Mouse (Mus musculus): ENCODE results near the gene Chst5. TPM values are rescaled to one million over a fixed set of nuclear protein-coding genes. Genes with fewer than 3 reads are reported as not detected.
"Not testable (repeated sequence)": the region's sequence is repeated elsewhere in the genome, so short reads cannot be mapped to it uniquely, and the experiment has no call there.

Gene Chst5
- polyA plus RNA-seq, 1 experiment, result 1.2 TPM

DNA sequence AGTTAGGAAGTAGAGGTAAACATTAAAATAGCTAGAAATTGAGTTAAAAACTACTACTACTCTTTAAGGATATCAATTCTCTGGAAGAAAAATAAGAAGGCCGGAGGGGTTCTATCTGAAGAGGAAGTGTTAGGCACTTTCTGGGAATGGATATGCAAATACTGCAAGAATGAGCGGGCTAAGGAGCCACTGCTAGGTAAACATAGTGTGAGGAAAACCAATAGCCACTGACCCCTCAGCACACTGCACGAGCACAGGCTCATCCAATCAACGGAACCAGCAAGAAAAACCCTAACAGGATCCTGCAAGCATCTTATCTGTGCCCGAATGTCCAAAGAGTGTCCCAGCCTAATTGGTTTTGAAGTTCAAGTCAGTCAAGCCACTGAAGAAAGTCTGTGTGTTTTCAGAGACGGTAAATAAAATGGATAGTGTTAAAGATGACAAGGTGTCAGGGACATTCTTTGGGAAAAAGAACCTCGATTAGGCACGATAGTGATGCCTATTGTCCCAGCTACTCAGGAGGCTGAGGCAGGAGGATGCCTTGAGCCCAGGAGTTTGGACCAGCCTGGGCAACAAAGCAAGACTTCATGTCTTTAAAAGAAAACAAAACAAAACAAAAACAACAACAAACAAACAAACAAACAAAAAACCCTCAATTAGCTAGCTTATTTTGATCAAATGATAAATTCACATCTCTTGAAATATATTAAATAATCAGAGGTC, 45.0 kb downstream of the Chst5 start:
- Histone ChIP-seq H3K4me1 (ENCODE audit: control insufficient read depth, insufficient read depth, low read length) (no peaks in the 10 kb centered on the region), H3K4me3 (ENCODE audit: insufficient read depth, low read length) (no peak overlapping the region), H3K27ac (ENCODE audit: insufficient read depth, low read length) (no peak overlapping the region)
- TF ChIP-seq POLR2A (IDR thresholded peaks at IDR 0.05; ENCODE audit: extremely low read depth, insufficient read depth, low read length) (no peak), CTCF (IDR thresholded peaks at IDR 0.05; ENCODE audit: extremely low read depth, insufficient read depth, low read length) (no peak)

DNA sequence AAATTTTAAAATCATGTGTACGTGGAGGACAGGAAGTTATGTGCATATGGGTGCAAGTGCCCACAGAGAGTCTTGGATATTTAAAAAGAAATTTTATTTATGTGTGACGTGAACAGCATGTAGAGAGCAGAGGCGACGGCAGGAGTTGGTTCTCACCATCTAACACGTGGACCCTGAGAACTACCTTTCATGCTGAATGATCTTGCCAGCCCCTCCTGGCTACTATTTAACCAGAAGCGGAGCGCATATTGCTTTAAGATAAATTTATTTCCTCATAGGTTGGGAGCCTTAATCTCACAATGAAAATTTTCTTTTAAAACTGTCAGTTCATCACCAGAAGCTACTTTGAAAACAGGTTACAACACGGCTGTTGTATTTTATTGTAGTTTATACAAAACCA, 45.6 kb downstream of the Chst5 start:
- H3K4me3 ChIP-seq (ENCODE audit: insufficient read depth, low read length), result no peak overlapping the region
- no peaks in the 10 kb centered on the region for H3K4me1 ChIP-seq (ENCODE audit: control insufficient read depth, insufficient read depth, low read length)
- H3K27ac ChIP-seq (ENCODE audit: insufficient read depth, low read length), result no peak overlapping the region
- TF ChIP-seq CTCF (IDR thresholded peaks at IDR 0.05; ENCODE audit: extremely low read depth, insufficient read depth, low read length) (no peak), POLR2A (IDR thresholded peaks at IDR 0.05; ENCODE audit: extremely low read depth, insufficient read depth, low read length) (no peak)

DNA sequence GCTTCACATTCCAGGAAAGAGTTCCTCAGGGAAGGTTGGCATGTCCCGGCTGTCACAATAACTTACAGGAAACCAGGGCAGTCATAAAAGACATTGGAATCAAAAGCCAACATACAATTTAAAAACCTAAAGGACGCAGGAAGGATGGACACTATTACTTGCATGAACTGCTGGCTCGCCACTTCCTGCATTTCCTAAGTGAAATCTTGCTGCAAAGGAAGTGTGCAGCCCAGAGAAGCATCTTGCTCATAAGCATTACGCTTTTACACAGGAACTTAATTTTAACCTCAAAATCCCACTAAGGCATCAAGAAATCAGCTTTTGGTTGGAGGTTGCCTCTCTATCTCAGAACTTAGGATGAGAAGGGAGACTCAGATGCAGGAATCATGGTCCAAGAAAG, 47.0 kb downstream of the Chst5 start:
- TF ChIP-seq CTCF (IDR thresholded peaks at IDR 0.05; ENCODE audit: extremely low read depth, insufficient read depth, low read length), result no peak
- TF ChIP-seq POLR2A (IDR thresholded peaks at IDR 0.05; ENCODE audit: extremely low read depth, insufficient read depth, low read length), result no peak
- Histone ChIP-seq H3K27ac (ENCODE audit: insufficient read depth, low read length) (no peak overlapping the region), H3K4me1 (ENCODE audit: control insufficient read depth, insufficient read depth, low read length) (no peaks in the 10 kb centered on the region), H3K4me3 (ENCODE audit: insufficient read depth, low read length) (no peak overlapping the region)

DNA sequence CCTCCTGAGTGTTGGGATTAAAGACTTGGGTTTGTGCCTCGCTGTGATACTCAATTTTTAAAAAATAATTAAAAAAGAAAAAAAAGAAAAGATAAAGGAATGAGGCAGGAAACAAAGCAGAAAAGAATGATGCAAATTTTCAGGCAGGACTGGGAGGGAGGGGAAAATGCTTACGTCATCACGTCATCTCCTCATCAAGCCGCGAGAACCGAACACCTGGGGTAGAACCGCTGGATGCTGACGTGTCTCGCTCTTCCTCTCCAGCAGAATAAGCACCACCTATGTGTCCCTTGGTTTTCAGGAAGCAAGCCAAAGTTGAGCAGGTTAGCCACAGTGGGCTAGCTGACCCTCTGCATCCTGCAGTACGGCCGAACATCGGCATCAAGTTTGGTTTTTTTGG, 54.3 kb downstream of the Chst5 start:
- TF ChIP-seq POLR2A (IDR thresholded peaks at IDR 0.05; ENCODE audit: extremely low read depth, insufficient read depth, low read length), result no peak
- no peak for TF ChIP-seq CTCF (IDR thresholded peaks at IDR 0.05; ENCODE audit: extremely low read depth, insufficient read depth, low read length)
- H3K4me1 ChIP-seq (ENCODE audit: control insufficient read depth, insufficient read depth, low read length), result peaks cover 2% of the 10 kb centered on the region; the same call in 1 of the 2 replicates
- no peak overlapping the region for H3K4me3 ChIP-seq (ENCODE audit: insufficient read depth, low read length)
- H3K27ac ChIP-seq (ENCODE audit: insufficient read depth, low read length), result no peak overlapping the region

DNA sequence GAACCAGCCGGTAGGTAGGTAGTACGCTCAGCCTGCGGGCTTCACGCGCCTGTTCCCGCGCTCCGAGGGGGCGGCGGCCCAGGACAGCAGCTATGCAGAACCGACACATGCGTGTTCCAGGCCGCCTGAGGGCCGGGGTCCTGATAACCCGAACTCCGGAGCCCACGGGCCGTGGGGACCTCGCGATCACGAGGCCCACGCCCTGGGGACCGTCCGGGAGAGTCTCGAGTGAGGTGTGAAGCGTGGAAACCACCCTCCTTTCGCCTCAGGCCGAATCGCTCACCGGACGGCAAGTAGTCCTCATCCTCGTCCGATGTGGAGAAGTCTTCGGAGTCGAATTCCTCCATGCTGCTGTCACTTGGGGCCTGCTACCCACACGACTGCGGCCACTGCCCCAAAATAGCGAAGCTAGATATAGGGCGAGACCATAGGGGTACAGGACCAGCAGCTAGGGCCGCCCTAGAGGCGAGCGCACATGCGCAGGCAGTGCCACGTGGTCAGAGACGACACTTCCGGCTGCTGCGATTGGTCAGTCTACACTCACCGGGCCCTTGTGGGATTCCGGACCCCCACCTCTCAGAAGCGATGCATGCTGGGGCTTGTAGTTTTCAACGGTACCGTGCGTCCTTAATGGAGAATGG, 56.3 kb downstream of the Chst5 start, which contains the start of gene Cfdp1:
TSS of gene Cfdp1 (minus strand) at position 431 of the 641 bp plus-strand sequence.
- H3K4me1 ChIP-seq (ENCODE audit: control insufficient read depth, insufficient read depth, low read length), result peaks cover 2% of the 10 kb centered on the region; the same call in 1 of the 2 replicates
- H3K27ac ChIP-seq (ENCODE audit: insufficient read depth, low read length), result no peak within 1 kb of the TSS
- TF ChIP-seq POLR2A (IDR thresholded peaks at IDR 0.05; ENCODE audit: extremely low read depth, insufficient read depth, low read length) (peak; percentile 97), CTCF (IDR thresholded peaks at IDR 0.05; ENCODE audit: extremely low read depth, insufficient read depth, low read length) (no peak)
- H3K4me3 ChIP-seq (ENCODE audit: insufficient read depth, low read length), result peak within 1 kb of the TSS; percentile 55

DNA sequence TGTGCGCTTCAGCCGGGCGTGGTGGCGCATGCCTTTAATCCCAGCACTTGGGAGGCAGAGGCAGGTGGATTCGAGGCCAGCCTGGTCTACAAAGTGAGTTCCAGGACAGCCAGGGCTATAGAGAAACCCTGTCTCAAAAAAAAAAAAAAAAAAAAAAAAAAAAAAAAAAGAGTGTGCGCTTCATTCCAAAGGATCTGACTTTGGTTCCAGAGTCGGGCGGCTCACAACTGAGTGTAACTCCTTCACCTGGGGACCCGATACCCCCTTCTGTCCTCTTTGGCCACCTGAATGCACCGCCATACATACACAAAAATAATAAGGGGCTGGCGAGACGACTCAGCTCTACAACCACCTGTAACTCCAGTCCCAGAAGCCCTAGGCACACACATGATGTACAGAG, 57.0 kb downstream of the Chst5 start:
- H3K27ac ChIP-seq (ENCODE audit: insufficient read depth, low read length); H3K4me1 ChIP-seq (ENCODE audit: control insufficient read depth, insufficient read depth, low read length): not testable (repeated sequence)
- peak overlapping the region; percentile 55; the same call in 1 of the 2 replicates for H3K4me3 ChIP-seq (ENCODE audit: insufficient read depth, low read length)

DNA sequence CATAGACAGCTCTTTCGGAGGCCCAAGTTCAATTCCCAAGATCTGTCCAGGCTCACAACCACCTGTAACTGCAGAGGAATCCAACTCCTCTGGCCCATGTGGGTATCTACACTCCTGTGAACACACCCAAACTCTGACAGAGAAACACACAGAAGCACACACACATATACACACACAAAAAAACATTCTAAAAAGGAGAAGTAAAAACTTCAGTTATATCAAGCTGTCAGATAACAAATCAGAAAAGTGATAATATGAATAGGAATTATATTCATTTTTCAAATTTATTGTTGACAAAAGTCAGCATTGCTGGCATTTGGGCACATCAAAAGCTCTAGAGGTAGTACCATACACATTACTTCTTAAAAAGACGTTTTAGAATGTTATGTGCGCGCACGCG, 63.5 kb downstream of the Chst5 start:
- no peak overlapping the region for H3K27ac ChIP-seq (ENCODE audit: insufficient read depth, low read length)
- H3K4me1 ChIP-seq (ENCODE audit: control insufficient read depth, insufficient read depth, low read length), result no peaks in the 10 kb centered on the region
- TF ChIP-seq POLR2A (IDR thresholded peaks at IDR 0.05; ENCODE audit: extremely low read depth, insufficient read depth, low read length) (no peak), CTCF (IDR thresholded peaks at IDR 0.05; ENCODE audit: extremely low read depth, insufficient read depth, low read length) (no peak)
- no peak overlapping the region for H3K4me3 ChIP-seq (ENCODE audit: insufficient read depth, low read length)

Other genes starting within 250 kb of the Chst5 start
- 0.25 TPM in 1 of 2 replicates, not detected in the other for gene Ctrb1, start 219.4 kb downstream of the Chst5 start, polyA plus RNA-seq (2012; rRNA removed)
- 52.3 and 56.5 TPM in 2 replicates for gene Bcar1, start 166.6 kb downstream of the Chst5 start, polyA plus RNA-seq (2012; rRNA removed)
- 78.9 and 87.7 TPM in 2 replicates for gene Cfdp1, start 56.2 kb downstream of the Chst5 start, polyA plus RNA-seq (2012; rRNA removed)
- gene Tmem170, start 33.7 kb downstream of the Chst5 start, polyA plus RNA-seq (2012; rRNA removed), result 3.3 and 3.4 TPM in 2 replicates
- gene Tmem231, start 23.4 kb upstream of the Chst5 start, polyA plus RNA-seq (2012; rRNA removed), result 10.6 and 11.8 TPM in 2 replicates
- gene Gabarapl2, start 30.3 kb upstream of the Chst5 start, polyA plus RNA-seq (2012; rRNA removed), result 208 and 226 TPM in 2 replicates
- gene Adat1, start 81.9 kb upstream of the Chst5 start, polyA plus RNA-seq (2012; rRNA removed), result 8.1 and 8.3 TPM in 2 replicates
- gene Kars, start 100.9 kb upstream of the Chst5 start, polyA plus RNA-seq (2012; rRNA removed), result 64.7 and 66.6 TPM in 2 replicates
- 28.4 and 28.7 TPM in 2 replicates for gene Terf2ip, start 101.0 kb upstream of the Chst5 start, polyA plus RNA-seq (2012; rRNA removed)
- 0.06 TPM in 1 of 2 replicates, not detected in the other for gene Gm6793, start 104.6 kb upstream of the Chst5 start, polyA plus RNA-seq (2012; rRNA removed)